Mouse (Mus musculus) frontal cortex, adult 2 months (tissue): ENCODE results near the gene Cyp4x1. TPM values are rescaled to one million over a fixed set of nuclear protein-coding genes. Genes with fewer than 3 reads are reported as not detected.
"Not testable (repeated sequence)": the region's sequence is repeated elsewhere in the genome, so short reads cannot be mapped to it uniquely, and the experiment has no call there.

Experiments used
- DNase-seq, 2 experiments: peaks; one replicate each; pipeline ENCODE4 v3.0.0; 2022; ENCODE audit warnings: low spot score in 1 of 2; ENCODE audit errors: extremely low spot score in 1 of 2
- polyA plus RNA-seq: library from polyadenylated mRNA; depleted of rRNA; stranded (reverse); fragments of >200 nt; gene quantifications from 2 replicates; pipeline ENCODE4 v1.2.3, GENCODE M21; 2012; rRNA removed

Gene Cyp4x1
- 9.4 and 12.0 TPM in 2 replicates for polyA plus RNA-seq

DNA sequence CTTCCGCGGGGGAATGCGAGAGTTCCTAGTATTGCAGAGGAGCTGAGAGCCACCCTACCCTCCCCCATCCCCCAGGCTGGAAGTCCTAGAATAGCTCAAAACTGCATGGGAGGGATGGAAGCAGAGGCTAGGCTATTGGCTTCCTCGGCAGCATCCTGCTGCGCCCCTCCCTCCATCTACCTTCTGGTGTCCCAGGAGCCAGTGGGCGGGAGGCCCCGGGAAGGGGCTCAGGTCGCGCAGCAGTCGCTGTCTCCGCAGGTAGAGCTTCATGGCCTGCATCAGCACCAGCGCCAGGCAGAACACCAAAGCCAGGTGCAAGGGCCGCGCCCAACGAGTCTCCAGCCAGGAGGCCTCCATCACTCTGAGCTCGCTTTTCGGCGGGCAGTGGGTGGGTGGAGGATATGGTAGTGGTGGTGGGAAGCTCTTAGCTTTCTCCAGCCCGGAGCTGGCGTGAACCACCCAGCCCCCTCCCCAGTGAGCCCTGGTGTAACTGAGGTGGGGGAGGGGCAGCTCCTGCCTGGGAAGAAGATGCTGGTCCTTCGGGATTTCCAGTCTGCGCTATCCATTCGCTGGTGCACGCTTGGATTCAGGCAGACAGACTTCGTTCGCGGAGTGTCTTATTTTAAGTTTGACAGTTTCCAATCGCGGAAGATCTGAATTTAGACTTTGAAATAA is at the start of gene Cyp4x1:
Gene Cyp4x1, minus strand, starts transcription at position 661 of the 675 bp plus-strand sequence.
- DNase-seq: peak; percentile 69 to 81

DNA sequence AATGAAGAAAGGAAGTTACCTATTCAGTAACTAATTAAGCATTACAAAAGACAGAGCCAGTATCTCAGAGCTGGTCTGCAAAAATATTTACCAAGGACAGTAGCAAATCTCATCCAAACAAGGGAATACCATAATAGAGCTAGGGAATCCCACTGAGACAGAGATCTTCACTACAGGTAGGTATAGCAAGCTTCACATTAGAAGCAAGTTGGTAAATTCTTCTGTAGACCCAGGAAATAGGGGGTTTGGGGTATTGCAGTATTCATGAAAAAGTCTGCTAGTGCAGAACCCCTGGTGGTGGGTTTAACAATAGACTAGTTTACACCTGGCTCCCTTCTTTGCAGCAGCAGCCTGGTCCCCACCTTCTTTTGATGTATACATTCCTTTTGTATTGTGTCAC is 42.1 kb upstream of the Cyp4x1 start:
- not testable (repeated sequence) for DNase-seq

- no peak for DNase-seq
Measured at GRCm38 (mm10) chr4:115174694-115175353, 40.7 kb upstream of the Cyp4x1 start.

GRCm38 (mm10) chr4:115158963-115159362 is 24.9 kb upstream of the Cyp4x1 start:
- not testable (repeated sequence) for DNase-seq

- peak in 1 of 2 experiments; percentile 5 for DNase-seq
Measured at GRCm38 (mm10) chr4:115154723-115155122, 20.6 kb upstream of the Cyp4x1 start.

GRCm38 (mm10) chr4:115134296-115134630 is 182 bp upstream of the Cyp4x1 start:
- no peak for DNase-seq

GRCm38 (mm10) chr4:115133085-115133484 is 996 bp downstream of the Cyp4x1 start:
- DNase-seq: peak in 1 of 2 experiments; percentile 32

DNA sequence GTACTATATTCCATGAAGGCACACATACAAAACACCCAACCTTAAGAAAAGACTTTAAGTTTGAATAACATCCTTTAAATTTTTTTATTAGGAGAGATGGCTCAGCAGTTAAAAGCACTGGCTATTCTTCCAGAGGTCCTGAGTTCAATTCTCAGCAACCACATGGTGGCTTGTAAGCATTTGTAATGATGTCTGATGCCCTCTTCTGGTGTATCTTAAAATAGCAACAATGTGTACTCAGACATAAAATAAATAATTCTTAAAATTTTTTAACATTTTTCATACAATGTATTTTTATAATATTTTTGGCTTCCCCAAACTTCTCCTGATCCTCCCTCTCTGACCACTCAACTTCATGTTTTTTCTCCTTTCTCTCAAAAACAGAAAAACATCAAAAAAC is 9.4 kb downstream of the Cyp4x1 start:
- DNase-seq: no peak

GRCm38 (mm10) chr4:115123507-115123906 is 10.6 kb downstream of the Cyp4x1 start:
- no peak for DNase-seq

DNA sequence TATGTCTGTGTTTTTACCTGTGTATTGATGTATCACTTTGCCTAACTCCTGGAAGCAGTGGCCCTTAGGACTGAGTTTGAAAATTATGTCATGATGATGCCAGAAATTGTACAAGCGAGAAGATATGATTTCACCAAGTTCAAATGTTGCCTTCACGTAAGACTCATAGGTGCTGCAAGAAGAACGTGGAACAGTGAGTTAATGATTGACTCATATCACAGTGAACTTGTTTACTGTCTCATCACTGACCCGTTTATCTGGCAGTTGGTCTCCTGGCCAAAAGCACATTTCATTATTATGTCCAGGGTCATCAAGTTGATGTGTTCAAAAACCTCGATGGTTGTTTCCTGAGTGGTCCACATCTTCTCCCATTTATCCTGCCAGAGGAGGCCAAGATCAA is 12.5 kb downstream of the Cyp4x1 start:
- DNase-seq: no peak

DNA sequence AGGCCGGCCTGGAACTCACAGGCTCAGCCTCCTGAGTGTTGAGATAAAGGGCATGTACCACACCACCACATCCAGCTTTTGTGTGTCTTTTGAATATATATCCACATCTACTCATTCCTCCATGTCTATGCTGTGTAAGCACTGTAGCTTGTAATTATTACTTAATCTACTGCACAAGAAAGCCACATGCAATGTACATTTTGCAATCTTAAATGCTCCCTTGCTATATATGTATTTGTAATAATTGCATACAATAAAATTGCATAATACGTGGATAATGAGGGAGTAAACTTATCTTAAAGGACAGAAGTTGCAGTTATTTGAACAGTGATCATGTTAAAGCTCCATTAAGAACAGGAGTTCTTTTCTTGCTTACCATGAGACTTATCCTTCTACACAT is 12.9 kb downstream of the Cyp4x1 start:
- no peak for DNase-seq

DNA sequence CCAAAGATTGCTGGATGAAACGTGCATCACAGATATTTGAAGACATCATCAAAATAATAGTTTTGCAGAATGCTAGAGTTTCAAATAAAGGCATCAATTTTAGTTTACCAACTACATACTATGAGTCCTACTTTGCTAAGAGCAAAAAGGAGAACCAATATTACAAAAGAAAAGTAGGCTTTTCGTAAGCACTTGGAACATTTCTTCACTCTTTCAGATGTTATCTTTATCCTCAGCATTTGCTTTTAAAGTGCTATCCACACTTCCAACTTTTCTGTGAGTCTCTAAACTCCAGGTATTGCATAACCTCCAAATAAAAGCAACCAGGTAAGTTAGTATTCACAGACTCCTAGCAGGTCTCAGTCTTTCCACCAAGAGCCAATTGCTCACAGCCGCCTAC is 14.4 kb downstream of the Cyp4x1 start:
- no peak for DNase-seq

GRCm38 (mm10) chr4:115113266-115113665 is 20.8 kb downstream of the Cyp4x1 start:
- DNase-seq: no peak

- no peak for DNase-seq
Measured at GRCm38 (mm10) chr4:115111167-115111566, 22.9 kb downstream of the Cyp4x1 start.

DNA sequence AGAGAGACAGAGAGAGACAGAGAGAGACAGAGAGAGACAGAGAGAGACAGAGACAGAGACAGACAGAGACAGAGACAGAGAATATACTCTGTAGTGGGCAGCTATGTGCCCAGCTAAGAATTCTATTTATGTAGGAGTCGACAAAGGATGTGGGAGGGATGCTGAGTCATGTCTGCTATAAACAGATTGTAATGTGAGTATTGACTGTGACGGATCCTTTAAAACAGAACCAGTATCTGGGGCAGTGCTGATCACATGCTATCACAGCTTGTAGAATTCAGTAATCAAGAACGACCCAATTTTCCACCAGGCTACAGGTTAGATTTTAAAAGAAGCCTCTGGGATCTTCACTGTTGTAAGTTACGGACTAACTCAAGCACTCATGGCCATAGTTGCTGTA is 30.6 kb downstream of the Cyp4x1 start:
- peak; percentile 38 to 69 for DNase-seq

DNA sequence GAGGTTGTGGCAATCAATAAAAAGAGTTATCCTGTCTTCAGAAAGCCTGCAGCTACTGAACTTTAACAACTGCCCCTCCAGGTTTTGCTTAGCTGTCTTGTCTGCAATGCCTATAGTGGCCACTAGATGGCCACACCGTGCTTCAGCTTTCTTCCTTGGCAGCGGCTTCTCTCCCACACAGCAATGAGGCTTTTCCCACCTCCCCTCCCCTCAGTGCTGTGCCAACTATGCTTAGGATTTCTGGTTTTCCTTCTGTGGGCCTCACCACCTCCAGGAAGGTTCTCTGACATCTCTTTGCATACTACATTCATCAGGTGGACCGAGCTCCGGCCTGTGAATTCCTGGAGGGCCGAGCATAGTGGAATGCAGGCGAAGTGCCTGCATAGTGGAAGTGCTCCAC is 32.4 kb downstream of the Cyp4x1 start:
- peak; percentile 53 to 87 for DNase-seq

GRCm38 (mm10) chr4:115097146-115097496 is 37.0 kb downstream of the Cyp4x1 start:
- DNase-seq: peak in 1 of 2 experiments; percentile 20

DNA sequence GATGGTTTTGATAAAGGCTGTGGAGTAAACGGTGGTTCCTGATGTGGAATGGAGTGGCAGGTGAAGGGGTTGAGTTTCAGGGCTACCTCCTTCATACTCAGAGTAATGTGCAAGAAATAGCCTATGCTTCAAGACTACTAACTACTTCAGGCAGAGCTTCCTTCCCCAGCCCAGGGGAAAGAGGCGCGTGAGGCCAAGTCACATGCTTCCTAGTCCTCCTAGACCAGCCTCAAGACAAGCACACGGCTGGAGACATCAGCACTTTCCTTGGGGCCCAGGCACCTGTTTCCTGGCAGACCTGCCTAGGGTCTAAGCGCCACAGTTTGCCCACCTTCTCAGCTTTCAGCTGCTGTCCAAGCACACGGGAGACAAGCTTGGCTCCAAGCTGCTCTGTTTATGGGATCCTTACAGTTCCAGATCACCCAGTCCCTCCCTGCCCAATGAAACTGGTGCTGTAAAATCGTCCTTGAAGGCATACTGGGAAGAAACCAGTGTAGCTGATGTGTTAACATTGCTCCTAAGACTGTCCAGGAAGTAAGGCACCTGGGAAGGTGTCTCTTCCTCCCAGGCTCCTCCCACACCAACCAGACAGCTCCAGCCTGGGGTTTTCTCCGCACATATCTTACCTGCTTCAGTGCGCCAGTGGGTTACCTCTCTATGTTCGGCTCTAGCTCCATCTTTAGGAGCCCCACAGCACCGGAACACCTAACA is 37.5 kb downstream of the Cyp4x1 start:
- no peak for DNase-seq

DNA sequence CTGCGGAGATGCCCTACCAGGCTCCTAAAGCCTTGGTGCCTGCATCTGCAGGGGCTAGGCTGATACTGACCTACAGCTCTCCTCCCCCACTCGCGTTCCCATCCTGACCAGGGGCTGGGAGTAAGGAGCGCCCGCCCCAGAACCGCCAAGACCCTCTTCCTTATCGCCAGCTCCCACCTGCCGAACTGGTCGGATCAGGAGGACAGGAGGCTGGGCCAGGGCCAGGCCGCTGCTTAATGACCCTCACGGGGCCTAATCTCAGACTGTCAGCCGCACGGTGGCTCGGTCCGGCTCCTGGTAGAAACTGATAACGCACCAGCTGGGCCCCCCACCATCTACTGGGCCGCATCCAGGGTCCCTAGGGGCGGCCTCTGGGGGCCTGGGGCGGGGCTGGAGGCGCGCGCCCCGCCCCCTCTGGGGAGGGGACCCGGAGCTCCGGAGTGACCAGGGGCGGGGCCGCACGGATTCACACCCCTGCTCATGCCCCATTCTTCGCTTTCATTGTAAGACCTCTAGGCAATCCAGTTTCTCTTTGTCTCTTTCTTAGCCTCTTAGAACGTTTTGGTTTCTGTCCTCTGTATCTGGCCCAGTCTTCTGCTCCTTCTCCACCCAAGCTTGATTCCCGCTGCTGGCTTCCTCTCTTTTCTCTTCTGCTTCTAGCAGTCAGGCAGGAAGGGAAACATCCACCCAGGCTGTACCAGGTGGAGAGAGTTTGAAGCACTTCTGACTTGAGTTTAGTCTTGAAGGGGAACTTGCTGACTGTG is 38.2 kb downstream of the Cyp4x1 start:
- DNase-seq: peak in 1 of 2 experiments; percentile 12

DNA sequence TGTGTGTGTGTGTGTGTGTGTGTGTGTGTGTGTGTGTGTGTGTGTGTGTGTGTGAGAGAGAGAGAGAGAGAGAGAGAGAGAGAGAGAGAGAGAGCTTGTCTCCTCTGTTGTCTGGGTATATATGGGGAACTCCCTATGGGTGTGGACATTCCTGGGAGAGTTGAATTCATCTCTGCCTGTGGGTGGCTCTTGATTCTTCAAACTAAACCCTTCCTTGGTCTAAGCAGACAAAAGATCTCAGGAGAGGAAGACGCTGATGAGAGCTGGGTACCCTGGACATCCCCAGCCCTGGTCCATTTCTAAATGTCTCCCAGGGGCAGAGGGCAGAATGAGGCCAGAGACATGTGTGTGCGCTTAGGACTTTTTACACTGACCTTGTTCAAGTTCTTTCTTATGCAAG is 40.0 kb downstream of the Cyp4x1 start:
- DNase-seq: no peak

- DNase-seq: no peak
Measured at GRCm38 (mm10) chr4:115093331-115093864, 40.7 kb downstream of the Cyp4x1 start.
